Mouse (Mus musculus) neural tube, embryonic 11.5 days (tissue): Measurements from ENCODE around the gene Trim54. TPM values are rescaled to one million over a fixed set of nuclear protein-coding genes. Genes with fewer than 3 reads are reported as not detected.

Experiments
- ATAC-seq: fragments of 200-750 bp; cut with Nextera tagmentation; 2 replicates; pipeline ENCODE4 v1.8.0; 2017; ENCODE audit warnings: moderate number of reproducible peaks, mild to moderate bottlenecking, moderate TSS enrichment, moderate library complexity; ENCODE audit not compliant: insufficient read depth, low FRiP score, low TSS enrichment
- DNase-seq: peaks from one replicate; pipeline ENCODE4 v3.0.0-alpha.2; 2015; ENCODE audit warnings: low spot score
- H3K27ac ChIP-seq: fragments of 300-500 bp; sonication (generic); 2 replicates; pipeline ENCODE4 v1.5.1; 2014; ENCODE audit warnings: low read depth, mild to moderate bottlenecking, low read length
- H3K27me3 ChIP-seq: fragments of 300-500 bp; sonication (generic); 2 replicates; pipeline ENCODE4 v1.6.1; 2014; ENCODE audit warnings: mild to moderate bottlenecking, low read length, mixed read lengths; ENCODE audit not compliant: control insufficient read depth, insufficient read depth
- H3K36me3 ChIP-seq: fragments of 300-500 bp; sonication (generic); 2 replicates; pipeline ENCODE4 v1.6.1; 2014; ENCODE audit warnings: mild to moderate bottlenecking, low read length, moderate library complexity, mixed read lengths; ENCODE audit not compliant: control insufficient read depth, insufficient read depth
- H3K4me1 ChIP-seq: fragments of 300-500 bp; sonication (generic); 2 replicates; pipeline ENCODE4 v1.6.1; 2014; ENCODE audit warnings: low read length, mixed read lengths; ENCODE audit not compliant: control insufficient read depth, insufficient read depth
- H3K4me2 ChIP-seq: fragments of 300-500 bp; sonication (generic); 2 replicates; pipeline ENCODE4 v1.6.1; 2014; ENCODE audit warnings: low read depth, mild to moderate bottlenecking, moderate library complexity
- H3K4me3 ChIP-seq: fragments of 300-500 bp; sonication (generic); 2 replicates; pipeline ENCODE4 v1.5.1; 2014; ENCODE audit warnings: low read depth, low read length
- H3K9ac ChIP-seq: fragments of 300-500 bp; sonication (generic); 2 replicates; pipeline ENCODE4 v1.6.1; 2014; ENCODE audit warnings: mild to moderate bottlenecking, low read length
- H3K9me3 ChIP-seq: fragments of 300-500 bp; sonication (generic); 2 replicates; pipeline ENCODE4 v1.6.1; 2016; ENCODE audit warnings: low read length; ENCODE audit not compliant: control insufficient read depth
- WGBS: fragments of 180-500 bp; shearing (Covaris S2); extraction: QIAGEN DNeasy Blood & Tissue Kit; methylation state at CpG from one replicate; pipeline ENCODE4 v1.1.7; 2014; 5-methylcytosine and 5-hydroxymethylcytosine counted together
- polyA plus RNA-seq: library from polyadenylated mRNA; unstranded; fragments of >200 nt; fragmentation: Nextera tagmentation; extraction: Ambion mirVana; gene quantifications from 2 replicates; pipeline ENCODE4 v1.2.1, GENCODE M21; 2014

Gene Trim54
- polyA plus RNA-seq, 1 experiment from 2014 or later = 0.81 TPM

DNA sequence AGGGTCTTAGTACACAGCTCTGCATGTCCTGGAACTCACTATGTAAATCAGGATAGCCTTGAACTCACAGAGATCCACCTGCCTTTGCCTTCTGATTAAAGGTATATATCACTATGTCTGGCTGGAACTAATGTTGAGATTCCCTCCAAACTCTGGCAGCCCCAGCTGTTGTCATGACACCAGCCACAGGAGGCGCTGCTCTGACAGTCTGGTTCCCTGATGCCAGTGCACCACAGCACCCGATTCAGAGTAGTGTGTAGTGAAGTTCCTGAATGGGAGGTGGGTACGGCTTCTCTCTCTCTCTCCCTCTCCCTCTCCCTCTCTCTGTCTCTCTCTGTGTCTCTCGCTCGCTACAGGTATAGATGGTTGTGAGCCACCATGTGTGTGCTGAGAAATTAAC, 34.2 kb upstream of the Trim54 start:
- H3K27ac ChIP-seq = no peak overlapping the region
- ATAC-seq = no peak

DNA sequence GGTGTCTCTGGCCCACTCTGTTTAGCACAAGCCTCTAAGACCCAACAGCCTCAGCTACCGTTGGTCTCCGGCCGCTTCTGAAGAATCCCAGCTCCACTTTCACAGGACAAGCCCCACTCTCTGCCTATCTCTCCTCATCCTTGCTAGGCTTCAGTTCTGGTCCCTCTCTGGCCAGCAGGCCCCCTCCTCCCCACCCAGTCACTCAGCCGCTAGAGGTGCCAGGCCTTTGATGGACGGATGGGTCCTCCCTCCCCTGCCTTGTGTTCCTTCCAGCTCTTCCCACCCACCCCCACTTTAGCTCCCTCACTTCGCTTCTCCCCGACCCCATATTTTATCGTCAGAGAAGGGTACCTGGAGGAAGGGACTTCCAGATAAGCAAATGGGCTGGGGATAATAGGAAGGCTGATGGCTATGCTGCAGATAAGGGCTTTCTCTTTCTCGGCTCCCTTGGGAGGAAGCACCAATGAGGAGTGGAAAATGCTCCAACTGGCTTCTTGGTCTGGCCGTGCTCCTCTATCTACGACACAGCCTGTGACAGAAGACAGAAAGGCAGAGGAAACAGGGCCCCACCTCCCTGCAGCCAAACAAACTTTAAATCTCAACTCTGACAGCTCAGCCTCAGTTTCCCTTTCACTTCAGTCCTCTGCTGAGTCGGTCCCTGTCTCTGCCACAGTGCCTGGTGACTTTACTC, 33.4 kb upstream of the Trim54 start:
- ATAC-seq (no peak; the same call in 1 of the 2 replicates), DNase-seq (no peak)
- no peak overlapping the region for H3K4me2 ChIP-seq
- no peak overlapping the region for H3K4me3 ChIP-seq
- WGBS = 46% methylated on average over 12 of the region's 12 CpGs
- H3K9me3 ChIP-seq = no peaks in the 10 kb centered on the region
- no peak overlapping the region for H3K9ac ChIP-seq
- no peaks in the 10 kb centered on the region for H3K27me3 ChIP-seq
- peaks cover 2% of the 10 kb centered on the region; the same call in 1 of the 2 replicates for H3K4me1 ChIP-seq
- H3K36me3 ChIP-seq = peaks cover 3% of the 10 kb centered on the region
- H3K27ac ChIP-seq = peak overlapping the region; percentile 56; the same call in 1 of the 2 replicates

More for the DNA sequence above, 34.2 kb upstream of the Trim54 start:
- peaks cover 2% of the 10 kb centered on the region; the same call in 1 of the 2 replicates for H3K4me1 ChIP-seq
- H3K4me3 ChIP-seq = no peak overlapping the region
- WGBS = 22% methylated on average over 5 of the region's 5 CpGs
- peaks cover 5% of the 10 kb centered on the region for H3K36me3 ChIP-seq
- no peak overlapping the region for H3K4me2 ChIP-seq
- no peak overlapping the region for H3K9ac ChIP-seq
- H3K9me3 ChIP-seq = no peaks in the 10 kb centered on the region
- peak; percentile 63 for DNase-seq
- H3K27me3 ChIP-seq = no peaks in the 10 kb centered on the region

DNA sequence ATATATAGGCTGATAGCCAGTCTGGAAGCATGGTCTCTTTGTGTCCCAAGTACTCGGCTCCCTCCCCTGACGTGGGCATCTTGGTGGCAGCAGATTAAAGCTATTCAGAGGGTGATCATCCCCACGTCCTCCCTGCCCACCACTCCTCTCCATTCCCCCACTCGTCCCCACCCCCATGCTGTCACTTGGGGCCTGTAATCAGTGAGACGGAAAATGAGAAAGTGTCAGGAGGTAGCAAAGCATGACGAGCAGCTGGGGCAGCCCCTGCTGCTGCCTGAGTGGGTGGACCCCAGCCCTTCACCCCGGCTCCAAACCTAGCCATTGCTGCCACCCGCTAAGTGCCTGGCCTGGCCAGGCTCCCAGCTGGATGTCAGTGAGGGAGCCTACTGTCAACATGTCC, 32.6 kb upstream of the Trim54 start:
- 16% methylated on average over 8 of the region's 8 CpGs for WGBS
- H3K27me3 ChIP-seq = peaks cover 6% of the 10 kb centered on the region; the same call in 1 of the 2 replicates
- H3K4me1 ChIP-seq = peaks cover 2% of the 10 kb centered on the region; the same call in 1 of the 2 replicates
- H3K36me3 ChIP-seq = no peaks in the 10 kb centered on the region
- DNase-seq (peak; percentile 59), ATAC-seq (peak; percentile 66)
- H3K4me3 ChIP-seq = no peak overlapping the region
- H3K4me2 ChIP-seq = no peak overlapping the region
- H3K9me3 ChIP-seq = no peaks in the 10 kb centered on the region
- H3K27ac ChIP-seq = no peak overlapping the region
- no peak overlapping the region for H3K9ac ChIP-seq

DNA sequence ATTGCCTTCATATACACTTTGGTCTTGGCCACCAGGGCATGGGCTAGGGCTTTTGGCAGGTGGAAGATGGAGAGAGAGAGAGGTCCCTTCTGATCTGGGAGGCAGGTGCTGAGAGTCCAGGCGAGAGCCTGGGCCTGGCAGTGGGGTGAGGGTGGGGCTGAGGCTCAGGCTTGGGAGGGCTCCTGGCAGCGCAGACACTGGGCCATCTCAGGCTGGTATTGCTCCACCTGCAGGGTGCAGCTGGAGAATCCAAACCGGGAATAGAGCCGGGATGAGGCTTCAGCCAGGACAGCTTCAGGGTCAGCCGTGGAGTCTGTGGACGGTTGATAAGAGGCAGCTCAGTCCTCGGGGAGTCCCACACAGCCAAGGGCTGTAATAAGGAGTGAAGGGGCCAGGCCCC, 29.9 kb upstream of the Trim54 start:
- H3K9ac ChIP-seq = no peak overlapping the region
- no peaks in the 10 kb centered on the region for H3K36me3 ChIP-seq
- no peak for ATAC-seq
- no peak for DNase-seq
- no peak overlapping the region for H3K4me3 ChIP-seq
- peaks cover 2% of the 10 kb centered on the region; the same call in 1 of the 2 replicates for H3K4me1 ChIP-seq
- H3K27me3 ChIP-seq = peaks cover 22% of the 10 kb centered on the region
- H3K27ac ChIP-seq = no peak overlapping the region
- no peak overlapping the region for H3K4me2 ChIP-seq
- no peaks in the 10 kb centered on the region for H3K9me3 ChIP-seq
- 37% methylated on average over 7 of the region's 7 CpGs for WGBS

DNA sequence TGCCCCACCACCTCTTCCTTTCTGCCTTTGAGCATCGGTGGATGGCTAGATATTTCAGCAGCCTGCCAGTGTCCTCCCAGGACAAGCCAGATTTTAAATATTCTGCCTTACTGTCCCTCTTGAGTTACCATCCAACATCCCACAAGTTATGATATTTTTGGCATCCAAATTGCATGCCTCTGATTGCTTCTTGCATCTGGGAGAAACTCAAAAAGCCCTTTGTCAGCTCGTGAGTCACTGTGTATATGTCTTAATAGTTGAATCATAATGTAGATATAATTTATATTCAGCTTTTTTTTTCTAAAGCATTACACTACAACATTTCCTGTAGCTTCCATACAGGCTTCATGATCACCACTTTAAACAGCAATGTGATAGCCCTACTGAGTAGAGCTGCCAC, 29.4 kb upstream of the Trim54 start:
- H3K9me3 ChIP-seq = no peaks in the 10 kb centered on the region
- no peaks in the 10 kb centered on the region for H3K36me3 ChIP-seq
- H3K4me2 ChIP-seq = no peak overlapping the region
- no peak overlapping the region for H3K27ac ChIP-seq
- no peak overlapping the region for H3K9ac ChIP-seq
- DNase-seq (no peak), ATAC-seq (no peak)
- H3K27me3 ChIP-seq = peaks cover 28% of the 10 kb centered on the region
- 86% methylated on average over 2 of the region's 2 CpGs for WGBS
- H3K4me1 ChIP-seq = peaks cover 2% of the 10 kb centered on the region; the same call in 1 of the 2 replicates
- no peak overlapping the region for H3K4me3 ChIP-seq

DNA sequence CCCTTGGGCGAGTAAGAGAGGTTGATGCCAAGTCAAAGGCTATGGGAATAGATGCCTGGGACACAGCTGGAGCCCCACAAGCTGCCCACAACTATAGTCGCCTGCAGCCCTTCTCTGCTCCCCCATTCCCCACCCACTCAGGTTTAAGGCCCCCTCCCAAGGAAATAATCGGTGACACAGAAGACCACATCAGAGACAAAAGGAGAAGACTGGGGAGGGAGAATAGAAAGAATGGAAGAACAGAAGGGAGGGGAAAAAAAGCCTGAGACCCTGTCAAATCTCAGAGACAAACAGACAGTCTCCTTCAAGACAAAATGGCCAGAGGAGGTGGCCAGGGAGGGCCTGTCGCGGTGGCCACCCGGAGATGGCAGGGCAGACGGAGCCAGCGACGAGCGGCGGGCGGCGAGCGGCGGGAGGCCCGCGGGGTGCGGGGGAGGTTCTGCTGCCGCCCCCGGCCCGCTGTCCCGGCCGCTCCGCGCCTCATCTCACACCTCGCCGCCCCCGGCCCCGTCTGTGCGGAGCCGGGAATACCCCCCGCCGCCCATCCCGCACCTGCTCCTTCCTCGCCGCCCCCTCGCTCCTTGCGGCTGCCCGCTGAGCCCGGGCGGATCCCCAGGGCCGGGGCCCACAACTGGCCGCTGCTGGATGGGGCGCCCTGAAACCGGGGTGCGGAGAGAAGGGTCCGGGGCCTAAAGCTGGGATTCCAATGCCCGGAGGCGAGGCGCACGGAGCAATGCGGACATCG, 24.1 kb upstream of the Trim54 start:
- no peak overlapping the region for H3K27ac ChIP-seq
- 2% methylated on average over 36 of the region's 53 CpGs for WGBS
- peaks cover 15% of the 10 kb centered on the region for H3K4me1 ChIP-seq
- DNase-seq (no peak), ATAC-seq (no peak)
- H3K27me3 ChIP-seq = peaks cover 77% of the 10 kb centered on the region
- peak overlapping the region; percentile 63 for H3K9ac ChIP-seq
- H3K4me3 ChIP-seq = peak overlapping the region; percentile 41
- H3K4me2 ChIP-seq = peak overlapping the region; percentile 45
- H3K9me3 ChIP-seq = no peaks in the 10 kb centered on the region
- H3K36me3 ChIP-seq = no peaks in the 10 kb centered on the region

DNA sequence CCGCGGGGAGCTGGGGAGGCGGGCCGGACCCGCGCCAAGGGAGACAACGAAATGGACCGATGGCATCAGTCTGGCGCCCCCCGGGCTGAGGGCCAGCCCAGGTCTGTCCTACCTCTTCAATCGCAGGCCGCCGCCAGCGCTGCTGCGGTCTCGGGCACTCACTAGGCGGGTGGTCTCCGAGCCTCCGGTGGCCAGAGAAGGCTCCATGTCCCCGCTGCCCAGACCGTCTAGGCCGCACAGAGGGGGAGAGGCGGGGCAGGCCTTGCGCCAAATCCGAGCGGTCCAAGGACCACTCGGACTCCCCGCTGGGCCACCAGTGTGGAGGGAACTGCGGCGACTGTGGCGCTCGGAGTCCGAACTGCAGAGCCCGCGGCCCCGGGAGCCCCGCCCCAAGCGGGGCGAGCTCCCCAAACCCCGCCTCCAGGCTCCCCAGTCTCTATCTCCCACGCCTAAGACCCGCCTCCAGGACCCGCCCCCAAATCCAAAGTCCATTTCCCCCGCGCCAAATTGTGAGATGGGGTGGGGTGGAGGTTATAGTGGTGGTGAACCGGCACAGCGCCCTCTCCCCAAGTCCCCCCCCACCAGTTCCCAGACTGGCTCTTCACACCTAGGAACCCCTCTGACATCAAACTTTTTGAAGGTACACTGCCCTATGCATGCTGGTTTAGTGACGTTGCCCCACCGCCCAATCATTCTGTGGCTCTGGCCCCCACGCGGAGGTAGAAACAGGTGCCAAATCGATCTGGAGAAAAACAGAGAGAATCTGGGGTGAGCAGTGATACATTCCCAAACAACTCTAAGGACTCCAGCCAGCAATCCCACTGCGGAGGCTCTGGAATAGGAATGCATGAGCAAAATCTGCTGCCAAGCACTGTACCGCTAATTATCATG, 23.1 kb upstream of the Trim54 start:
- Histone ChIP-seq H3K4me3 (peak overlapping the region; percentile 41), H3K36me3 (no peaks in the 10 kb centered on the region), H3K4me2 (peak overlapping the region; percentile 45), H3K27ac (no peak overlapping the region), H3K9ac (peak overlapping the region; percentile 63), H3K9me3 (no peaks in the 10 kb centered on the region), H3K4me1 (peaks cover 15% of the 10 kb centered on the region), H3K27me3 (peaks cover 76% of the 10 kb centered on the region)
- ATAC-seq (peak; percentile 58; the same call in 1 of the 2 replicates), DNase-seq (peak; percentile 59)
- WGBS = under 1% methylated on average over 51 of the region's 54 CpGs

DNA sequence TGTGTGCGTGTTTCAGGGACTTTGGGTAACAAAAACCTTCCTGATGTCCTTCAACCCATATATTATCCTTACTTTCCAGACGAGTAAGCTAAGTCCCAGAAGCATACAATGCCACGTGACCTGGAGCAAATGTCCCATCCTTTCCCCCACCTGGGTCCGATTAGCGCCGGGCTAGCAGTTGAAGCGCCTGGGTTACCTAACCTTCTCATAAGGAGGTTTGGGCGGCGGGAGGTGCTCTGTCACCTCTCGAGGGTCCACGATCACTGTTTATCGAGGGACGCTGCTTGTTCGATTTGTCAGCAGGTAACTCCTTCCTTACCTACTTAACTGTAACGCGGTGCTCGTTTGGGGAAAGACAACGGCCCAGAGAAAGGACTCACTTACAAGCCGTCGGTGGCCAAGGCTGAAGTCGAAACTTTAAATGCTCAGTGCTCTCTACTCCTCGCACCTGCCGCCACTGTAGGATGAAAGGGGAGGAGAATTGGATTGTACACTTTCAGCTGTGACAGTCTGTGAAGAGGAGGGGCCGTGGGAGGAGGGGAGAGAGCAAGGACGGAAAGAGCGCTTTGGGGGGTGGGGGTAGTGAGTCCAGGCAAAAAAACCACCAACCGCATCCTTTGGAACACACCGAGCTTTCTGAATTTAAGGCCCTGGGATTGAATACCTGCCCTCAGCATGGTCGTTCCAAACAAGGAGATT, 22.3 kb upstream of the Trim54 start:
- DNase-seq = no peak
- peak overlapping the region; percentile 6 for H3K4me2 ChIP-seq
- WGBS = 3% methylated on average over 28 of the region's 29 CpGs

More for the DNA sequence above, 22.3 kb upstream of the Trim54 start:
- Histone ChIP-seq H3K27me3 (peaks cover 72% of the 10 kb centered on the region), H3K4me1 (peaks cover 15% of the 10 kb centered on the region), H3K27ac (no peak overlapping the region), H3K36me3 (no peaks in the 10 kb centered on the region), H3K9me3 (no peaks in the 10 kb centered on the region), H3K4me3 (peak overlapping the region; percentile 7; the same call in 1 of the 2 replicates), H3K9ac (no peak overlapping the region)
- ATAC-seq = no peak
